Mouse (Mus musculus) erythroblast, embryonic 14.5 days (primary cell): ENCODE results near the gene Ptgdr2. TPM values are rescaled to one million over a fixed set of nuclear protein-coding genes. Genes with fewer than 3 reads are reported as not detected.

Experiments used
- H3K27me3 ChIP-seq: 2 replicates; pipeline ENCODE4 v1.6.1; 2012; ENCODE audit warnings: inconsistent platforms; ENCODE audit not compliant: control insufficient read depth
- H3K36me3 ChIP-seq: 2 replicates; pipeline ENCODE4 v1.6.1; 2012; ENCODE audit warnings: mild to moderate bottlenecking, inconsistent platforms; ENCODE audit not compliant: control insufficient read depth
- H3K4me1 ChIP-seq: 2 replicates; pipeline ENCODE4 v1.6.1; 2012; ENCODE audit warnings: inconsistent platforms; ENCODE audit not compliant: control insufficient read depth
- H3K4me3 ChIP-seq: replicated peaks from 2 replicates; pipeline ENCODE3; 2012; ENCODE audit warnings: moderate library complexity, mild to moderate bottlenecking, inconsistent platforms
- H3K9me3 ChIP-seq: 2 replicates; pipeline ENCODE4 v1.6.1; 2012; ENCODE audit warnings: low read length, inconsistent platforms, mixed read lengths; ENCODE audit not compliant: control insufficient read depth
- GATA1 ChIP-seq: IDR thresholded peaks from 2 replicates; pipeline ENCODE4 v1.6.1; 2012; ENCODE audit warnings: low read length, inconsistent platforms, mixed read lengths
- TAL1 ChIP-seq: IDR thresholded peaks from 3 replicates; pipeline ENCODE4 v1.6.1; 2012; ENCODE audit warnings: low read length, inconsistent platforms, mixed read lengths
- polyA plus RNA-seq: library from polyadenylated mRNA; stranded (reverse); fragments of >175 nt; gene quantifications from 2 replicates; pipeline ENCODE4 v1.2.3, GENCODE M21; 2012

Gene Ptgdr2
- polyA plus RNA-seq, 1 experiment: not detected

DNA sequence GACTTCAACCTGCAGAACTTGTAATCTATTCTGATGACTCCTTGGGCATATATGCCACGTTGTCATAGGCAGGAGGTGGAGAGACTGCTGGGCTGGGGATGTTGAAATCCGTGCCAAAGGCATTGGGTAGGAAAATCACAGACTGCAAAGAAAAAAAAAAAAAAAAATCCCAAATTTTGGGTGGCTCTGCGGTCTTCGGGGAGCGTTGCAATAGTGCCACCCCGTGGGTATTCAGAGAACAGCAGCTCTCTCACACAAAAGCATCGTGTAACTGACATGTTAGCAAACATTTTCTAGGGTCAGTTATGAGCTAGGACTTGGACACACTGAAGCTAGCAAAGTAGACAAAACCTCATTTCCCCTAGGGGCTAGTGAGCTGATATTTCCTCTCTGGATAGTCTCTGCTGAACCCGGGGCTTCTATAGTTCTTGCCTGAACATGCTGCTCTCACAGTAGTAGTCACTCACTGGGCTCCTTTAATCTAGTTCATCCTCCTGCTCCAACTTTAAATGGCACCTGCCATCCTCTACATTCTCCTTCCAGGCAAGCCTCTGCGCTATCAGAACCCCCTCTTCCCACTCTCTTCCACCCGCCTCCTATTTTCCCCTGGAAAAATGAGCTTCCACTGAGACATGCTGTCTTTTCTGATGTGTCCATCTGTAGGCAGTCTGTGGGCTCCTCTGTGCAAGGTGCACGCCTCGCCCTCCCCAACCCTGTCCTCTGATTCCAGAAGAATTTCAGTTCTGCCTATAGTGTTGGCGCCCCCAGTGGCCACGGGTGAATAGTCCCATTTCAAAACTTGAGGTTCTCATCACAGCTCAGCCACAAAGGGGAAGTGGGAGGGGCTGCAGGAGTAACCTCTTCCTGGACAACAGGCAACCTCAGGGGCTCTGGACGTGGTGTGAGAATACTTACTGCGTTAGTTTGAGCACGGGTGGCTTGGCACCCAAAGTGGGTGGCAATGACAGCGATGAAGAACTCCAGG lies 42.5 kb downstream of the Ptgdr2 start:
- no peak for TF ChIP-seq TAL1
- no peak for TF ChIP-seq GATA1
- H3K4me3 ChIP-seq: no peak overlapping the region
- no peaks in the 10 kb centered on the region for H3K27me3 ChIP-seq
- H3K9me3 ChIP-seq: no peaks in the 10 kb centered on the region
- H3K36me3 ChIP-seq: no peaks in the 10 kb centered on the region
- H3K4me1 ChIP-seq: peaks cover 5% of the 10 kb centered on the region

- Histone ChIP-seq H3K9me3 (no peaks in the 10 kb centered on the region), H3K27me3 (no peaks in the 10 kb centered on the region), H3K4me1 (peaks cover 5% of the 10 kb centered on the region), H3K4me3 (no peak overlapping the region), H3K36me3 (no peaks in the 10 kb centered on the region)
- TF ChIP-seq TAL1 (no peak), GATA1 (no peak)
Observed at GRCm38 (mm10) chr19:10980210-10980609, 43.2 kb downstream of the Ptgdr2 start.

DNA sequence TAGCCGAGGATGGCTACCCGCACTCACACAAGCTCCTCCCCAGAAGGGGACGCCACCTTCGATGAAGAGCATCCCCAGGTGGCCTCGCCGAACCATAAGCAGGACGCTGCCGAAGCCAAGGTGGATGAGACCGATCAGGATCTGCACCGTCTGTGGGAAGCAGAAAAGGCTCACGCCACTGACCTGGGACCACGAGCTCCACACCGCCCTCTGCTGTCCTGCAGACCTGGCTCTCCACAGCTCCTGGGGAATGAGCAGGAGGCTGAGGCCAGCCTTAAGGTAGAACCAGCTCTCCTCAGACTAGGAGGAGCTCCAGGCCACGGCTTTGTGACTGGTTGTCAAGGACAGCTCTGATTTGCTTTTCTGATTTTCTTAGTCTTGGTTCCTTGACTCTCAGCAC lies 46.2 kb downstream of the Ptgdr2 start:
- no peak for TF ChIP-seq GATA1
- TF ChIP-seq TAL1: no peak
- no peaks in the 10 kb centered on the region for H3K36me3 ChIP-seq
- peaks cover 5% of the 10 kb centered on the region for H3K4me1 ChIP-seq
- no peaks in the 10 kb centered on the region for H3K27me3 ChIP-seq
- H3K4me3 ChIP-seq: no peak overlapping the region
- H3K9me3 ChIP-seq: no peaks in the 10 kb centered on the region

GRCm38 (mm10) chr19:10984551-10984950 lies 47.6 kb downstream of the Ptgdr2 start:
- TF ChIP-seq TAL1 (no peak), GATA1 (no peak)
- H3K9me3 ChIP-seq: no peaks in the 10 kb centered on the region
- H3K36me3 ChIP-seq: no peaks in the 10 kb centered on the region
- peaks cover 5% of the 10 kb centered on the region for H3K4me1 ChIP-seq
- H3K4me3 ChIP-seq: no peak overlapping the region
- no peaks in the 10 kb centered on the region for H3K27me3 ChIP-seq

DNA sequence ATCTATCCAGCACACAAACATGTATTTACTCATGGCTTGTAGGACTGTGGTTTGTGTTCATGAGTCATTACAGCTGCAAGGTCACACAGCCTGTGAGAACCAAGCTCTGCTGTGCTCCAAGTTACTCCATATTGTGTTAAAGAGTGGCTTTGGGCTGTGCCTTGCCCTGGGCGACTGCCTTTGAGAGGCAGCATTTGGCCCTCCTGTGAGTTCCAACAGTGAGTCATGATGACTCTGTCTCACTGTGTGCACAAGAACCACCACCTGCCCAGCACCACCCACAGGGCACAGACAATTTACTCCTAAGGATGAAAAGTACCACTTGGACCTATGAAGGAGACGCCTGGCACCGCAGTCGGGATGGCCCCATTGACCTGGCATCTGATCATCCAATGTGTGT lies 48.9 kb downstream of the Ptgdr2 start:
- H3K4me3 ChIP-seq: no peak overlapping the region
- TF ChIP-seq GATA1: no peak
- no peak for TF ChIP-seq TAL1

DNA sequence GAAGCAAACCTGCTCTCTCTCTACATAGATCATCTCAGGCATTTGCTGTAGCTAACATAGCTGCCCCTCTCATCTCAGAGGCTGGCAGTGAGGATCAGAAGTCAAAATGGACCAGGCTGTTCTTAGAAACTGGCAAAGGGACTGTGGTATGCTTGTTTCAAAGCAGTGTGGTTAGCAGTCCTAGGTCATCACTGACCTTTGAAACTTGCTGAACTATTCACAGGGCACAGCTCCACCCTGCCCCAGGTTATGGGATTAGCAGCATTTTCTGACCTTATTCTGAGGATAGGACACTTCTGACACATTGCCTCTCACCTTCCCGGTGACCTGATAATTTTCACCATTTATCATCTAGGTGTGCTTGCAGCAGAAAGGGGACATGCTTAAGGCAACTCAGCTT lies 51.6 kb downstream of the Ptgdr2 start:
- TF ChIP-seq TAL1 (no peak), GATA1 (no peak)
- no peak overlapping the region for H3K4me3 ChIP-seq
- no peaks in the 10 kb centered on the region for H3K27me3 ChIP-seq
- H3K9me3 ChIP-seq: no peaks in the 10 kb centered on the region
- no peaks in the 10 kb centered on the region for H3K4me1 ChIP-seq
- no peaks in the 10 kb centered on the region for H3K36me3 ChIP-seq

More for the DNA sequence above, 48.9 kb downstream of the Ptgdr2 start:
- H3K36me3 ChIP-seq: no peaks in the 10 kb centered on the region
- H3K9me3 ChIP-seq: no peaks in the 10 kb centered on the region
- H3K27me3 ChIP-seq: no peaks in the 10 kb centered on the region
- peaks cover 1% of the 10 kb centered on the region; the same call in 1 of the 2 replicates for H3K4me1 ChIP-seq

- Histone ChIP-seq H3K9me3 (no peaks in the 10 kb centered on the region), H3K27me3 (no peaks in the 10 kb centered on the region), H3K36me3 (no peaks in the 10 kb centered on the region), H3K4me3 (no peak overlapping the region), H3K4me1 (no peaks in the 10 kb centered on the region)
- TF ChIP-seq TAL1 (no peak), GATA1 (no peak)
Observed at GRCm38 (mm10) chr19:10990751-10991150, 53.8 kb downstream of the Ptgdr2 start.

DNA sequence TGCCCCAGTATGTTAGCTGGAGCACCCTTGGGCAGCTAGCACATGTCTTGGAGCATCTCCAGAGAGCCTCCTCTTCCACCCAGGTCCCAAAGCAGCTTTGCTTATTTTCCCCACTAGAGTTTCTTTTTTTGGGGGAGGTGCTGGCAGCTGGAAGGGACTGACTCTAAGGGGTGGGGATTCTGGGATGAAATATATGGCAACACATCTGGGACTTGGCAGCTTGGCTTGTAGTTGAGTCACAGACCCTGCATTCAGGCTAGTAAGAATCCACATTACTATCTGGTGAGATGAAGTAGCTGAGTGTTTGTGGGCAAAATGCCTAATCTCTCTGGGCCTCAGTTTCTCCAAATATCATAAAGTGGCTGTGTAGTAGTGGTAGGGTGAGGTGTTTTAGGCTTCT lies 55.0 kb downstream of the Ptgdr2 start:
- Histone ChIP-seq H3K9me3 (no peaks in the 10 kb centered on the region), H3K4me3 (no peak overlapping the region), H3K27me3 (no peaks in the 10 kb centered on the region), H3K36me3 (no peaks in the 10 kb centered on the region), H3K4me1 (no peaks in the 10 kb centered on the region)
- TF ChIP-seq TAL1 (no peak), GATA1 (no peak)

Other genes with a start within 250 kb of the Ptgdr2 start
- gene Vps37c, start 248.4 kb upstream of the Ptgdr2 start, polyA plus RNA-seq: 2.4 and 3.2 TPM in 2 replicates
- not detected in 2 replicates for gene Cd5, start 198.2 kb upstream of the Ptgdr2 start, polyA plus RNA-seq
- gene Cd6, start 107.1 kb upstream of the Ptgdr2 start, polyA plus RNA-seq: not detected in 2 replicates
- 0.30 and 0.67 TPM in 2 replicates for gene Slc15a3, start 97.4 kb upstream of the Ptgdr2 start, polyA plus RNA-seq
- 0.05 TPM in 2 replicates for gene Tmem132a, start 67.2 kb upstream of the Ptgdr2 start, polyA plus RNA-seq
- gene Tmem109, start 55.2 kb upstream of the Ptgdr2 start, polyA plus RNA-seq: 1.3 and 1.4 TPM in 2 replicates
- gene Prpf19, start 41.9 kb upstream of the Ptgdr2 start, polyA plus RNA-seq: 3.2 and 4.1 TPM in 2 replicates
- not detected in 2 replicates for gene Zp1, start 16.5 kb upstream of the Ptgdr2 start, polyA plus RNA-seq
- gene Ccdc86, start 12.1 kb downstream of the Ptgdr2 start, polyA plus RNA-seq: 1.2 and 1.4 TPM in 2 replicates
- gene Ms4a10, start 37.5 kb downstream of the Ptgdr2 start, polyA plus RNA-seq: not detected in 2 replicates
- not detected in 2 replicates for gene Ms4a15, start 56.1 kb downstream of the Ptgdr2 start, polyA plus RNA-seq
- gene Ms4a18, start 80.9 kb downstream of the Ptgdr2 start, polyA plus RNA-seq: not detected in 2 replicates
- not detected in 2 replicates for gene Ms4a8a, start 143.9 kb downstream of the Ptgdr2 start, polyA plus RNA-seq
- not detected in 2 replicates for gene 1700017D01Rik, start 193.7 kb downstream of the Ptgdr2 start, polyA plus RNA-seq
- not detected in 2 replicates for gene 1700025F22Rik, start 228.2 kb downstream of the Ptgdr2 start, polyA plus RNA-seq